Mouse (Mus musculus): ENCODE results near the gene Npffr2.
"Not testable (repeated sequence)": the region's sequence is repeated elsewhere in the genome, so short reads cannot be mapped to it uniquely, and the experiment has no call there.

Npffr2 gene

GRCm38 (mm10) chr5:89526878-89527578, at the start of gene Npffr2:
Gene Npffr2 (plus strand): TSS chr5:89527429.
- DNase-seq = peak; percentile 3 to 7

- DNase-seq = no peak
These were observed 34.7 kb upstream of the Npffr2 start for GRCm38 (mm10) chr5:89492560-89492959.

- DNase-seq = peak in 1 of 2 experiments; percentile 5
These were observed 27.0 kb upstream of the Npffr2 start for GRCm38 (mm10) chr5:89500182-89500581.

GRCm38 (mm10) chr5:89518641-89519040, 8.6 kb upstream of the Npffr2 start:
- DNase-seq = no peak

- no peak for DNase-seq
These were observed 949 bp upstream of the Npffr2 start for GRCm38 (mm10) chr5:89526181-89526778.

GRCm38 (mm10) chr5:89528951-89529350, 1.7 kb downstream of the Npffr2 start:
- DNase-seq = no peak

- no peak for DNase-seq
These were observed 2.2 kb downstream of the Npffr2 start for GRCm38 (mm10) chr5:89529391-89529790.

GRCm38 (mm10) chr5:89536018-89536417, 8.8 kb downstream of the Npffr2 start:
- DNase-seq = no peak

- DNase-seq = no peak
These were observed 15.2 kb downstream of the Npffr2 start for GRCm38 (mm10) chr5:89542472-89542871.

GRCm38 (mm10) chr5:89543476-89543875, 16.2 kb downstream of the Npffr2 start:
- peak; percentile 48 to 64 for DNase-seq

GRCm38 (mm10) chr5:89559118-89559517, 31.9 kb downstream of the Npffr2 start:
- DNase-seq = not testable (repeated sequence)

GRCm38 (mm10) chr5:89561381-89561780, 34.2 kb downstream of the Npffr2 start:
- DNase-seq = no peak

- DNase-seq = no peak
These were observed 51.4 kb downstream of the Npffr2 start for GRCm38 (mm10) chr5:89578678-89579077.

GRCm38 (mm10) chr5:89579181-89579580, 52.0 kb downstream of the Npffr2 start:
- no peak for DNase-seq

GRCm38 (mm10) chr5:89581143-89581542, 53.9 kb downstream of the Npffr2 start:
- DNase-seq = peak; percentile 18 to 29

GRCm38 (mm10) chr5:89581742-89582366, 54.6 kb downstream of the Npffr2 start:
- no peak for DNase-seq

GRCm38 (mm10) chr5:89585021-89585420, 57.8 kb downstream of the Npffr2 start:
- DNase-seq = no peak

GRCm38 (mm10) chr5:89592301-89592700, 65.1 kb downstream of the Npffr2 start:
- no peak for DNase-seq

GRCm38 (mm10) chr5:89611322-89612015, 84.2 kb downstream of the Npffr2 start:
- no peak for DNase-seq

GRCm38 (mm10) chr5:89612262-89612661, 85.0 kb downstream of the Npffr2 start:
- no peak for DNase-seq

- no peak for DNase-seq
These were observed 104.4 kb downstream of the Npffr2 start for GRCm38 (mm10) chr5:89631599-89631998.

All from cerebellum, postnatal 36 days (tissue).